Mouse (Mus musculus) myocyte (in vitro differentiated cells): Measurements from ENCODE around the gene Phb.

Source experiments
- CEBPB ChIP-seq: IDR thresholded peaks from 2 replicates; pipeline ENCODE4 v1.6.1; 2011; ENCODE audit warnings: mild to moderate bottlenecking, moderate library complexity; ENCODE audit not compliant: poor library complexity, insufficient read depth, severe bottlenecking
- MAX ChIP-seq: IDR thresholded peaks from one replicate; pipeline ENCODE4 v1.6.1; 2011; ENCODE audit warnings: low read depth, mild to moderate bottlenecking, control low read depth
- MYOD1 ChIP-seq, 3 experiments: IDR thresholded peaks; one replicate each; pipeline ENCODE4 v1.6.1; 2011; ENCODE audit warnings: control low read depth in 2 of 3, low read depth in 2 of 3, mild to moderate bottlenecking in 2 of 3, moderate library complexity in 1 of 3; ENCODE audit not compliant: insufficient read length in 2 of 3, control insufficient read depth in 1 of 3
- MYOG ChIP-seq, 3 experiments: IDR thresholded peaks; one replicate each; pipeline ENCODE4 v1.6.1; 2011; ENCODE audit warnings: control low read depth in 2 of 3, low read depth in 2 of 3, mild to moderate bottlenecking in 2 of 3; ENCODE audit not compliant: insufficient read length in 2 of 3, control insufficient read depth in 1 of 3, insufficient read depth in 1 of 3
- POLR2A ChIP-seq: IDR thresholded peaks from one replicate; pipeline ENCODE4 v1.6.1; 2011; ENCODE audit warnings: low read depth, mild to moderate bottlenecking, control low read depth, moderate library complexity; ENCODE audit not compliant: insufficient read length
- POLR2AphosphoS2 ChIP-seq: IDR thresholded peaks from one replicate; pipeline ENCODE4 v1.6.1; 2011; ENCODE audit warnings: low read depth, control low read depth; ENCODE audit not compliant: insufficient read length
- SRF ChIP-seq: IDR thresholded peaks from one replicate; pipeline ENCODE4 v1.6.1; 2011; ENCODE audit warnings: low read depth; ENCODE audit not compliant: control insufficient read depth, insufficient read length
- TCF12 ChIP-seq: IDR thresholded peaks from one replicate; pipeline ENCODE4 v1.6.1; 2011; ENCODE audit warnings: mild to moderate bottlenecking, control low read depth; ENCODE audit not compliant: poor library complexity, insufficient read depth, severe bottlenecking
- USF1 ChIP-seq: IDR thresholded peaks from one replicate; pipeline ENCODE4 v1.6.1; 2011; ENCODE audit warnings: low read depth, mild to moderate bottlenecking, control low read depth, moderate library complexity

DNA sequence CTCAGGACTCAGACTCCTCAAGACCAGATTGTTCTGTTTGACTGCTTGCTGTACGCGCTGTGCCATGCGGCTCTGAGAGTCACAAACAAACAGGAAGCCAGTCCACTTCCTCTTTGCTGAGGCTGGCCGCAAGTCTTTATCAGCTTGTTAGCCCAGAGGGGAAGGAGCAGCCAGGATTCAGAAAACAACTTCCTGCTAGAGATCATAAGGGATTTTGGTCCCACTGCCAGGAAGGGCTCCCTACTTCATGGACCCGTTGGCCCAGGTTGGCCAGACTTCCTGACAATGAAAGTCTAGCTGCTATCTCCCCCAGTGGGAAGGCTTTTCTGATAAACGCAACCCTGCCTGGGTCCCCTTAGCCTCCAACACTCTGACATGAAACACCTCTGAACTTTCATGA lies 21.8 kb downstream of the Phb start:
- TF ChIP-seq POLR2A (no peak), MYOD1 (IDR thresholded peaks at IDR 0.05; ENCODE audit: control insufficient read depth in 1 of 3, insufficient read length in 2 of 3, low read depth in 2 of 3) (no peak), MYOG (IDR thresholded peaks at IDR 0.05; ENCODE audit: control insufficient read depth in 1 of 3, insufficient read depth in 1 of 3, insufficient read length in 2 of 3, low read depth in 2 of 3) (no peak), USF1 (no peak), MAX (no peak), SRF (no peak), POLR2AphosphoS2 (no peak), CEBPB (no peak), TCF12 (no peak)
